ENCODE assay signal across 30 mouse cellular contexts in genomic region chr12:52429935-52430334, GRCm38 (mm10).
DNase-seq lines count a peak whose midpoint lies in the region; ATAC-seq and TF ChIP-seq lines count a peak whose summit lies in the region.
"Had no signal": no experiment of that assay in that cellular context is flagged by ENCODE, and none has a peak within 500 bp of the region (broad histone marks: within the 10 kb centered on the region; RNA-seq: fewer than 3 reads in every experiment).

No protein-coding gene starts in this region.

- H3K9me3 ChIP-seq in midbrain, postnatal 0 days (ENCODE audit: low read length), result no peaks in the 10 kb centered on the region
- H3K9me3 ChIP-seq in midbrain, embryonic 15.5 days, result no peaks in the 10 kb centered on the region
- H3K9me3 ChIP-seq: forebrain, embryonic 12.5 days; hindbrain, embryonic 15.5 days; intestine, embryonic 15.5 days; liver, embryonic 12.5 days had no signal

- H3K27me3 ChIP-seq in midbrain, postnatal 0 days (ENCODE audit: insufficient read depth, low read length), result no peaks in the 10 kb centered on the region
- H3K27me3 ChIP-seq in midbrain, embryonic 15.5 days (replicated peaks), result no peaks in the 10 kb centered on the region
- H3K27me3 ChIP-seq: forebrain, embryonic 12.5 days; hindbrain, embryonic 15.5 days; intestine, embryonic 15.5 days; liver, embryonic 12.5 days had no signal

- TF ChIP-seq CTCF in midbrain, postnatal 0 days (IDR thresholded peaks at IDR 0.05), result no peak

- DNase-seq in frontal cortex, postnatal 36 days (ENCODE audit: low spot score in 2 of 2), result no peak
- DNase-seq in layer of hippocampus, adult 9-11 months, result peak; percentile 20
- no peak for DNase-seq in layer of hippocampus, adult 9-10 months (ENCODE audit: low spot score)
- peak; percentile 42 for DNase-seq in midbrain, postnatal 0 days (ENCODE audit: low spot score)
- DNase-seq in heart, postnatal 25 days (ENCODE audit: low spot score), result no peak
- DNase-seq: adrenal gland, adult 2 months; adrenal gland, postnatal 36 days; cerebellum, adult 2 months; cerebellum, postnatal 14 days; gastrocnemius, adult 2 months; gastrocnemius, postnatal 36 days; heart, adult 18-20 months; heart, postnatal 4 days; kidney, adult 2 months; kidney, postnatal 36 days; liver, postnatal 0 days; lung, postnatal 36 days; retina, postnatal 1 day; spleen, adult 18-20 months; thymus, postnatal 14 days had no signal

- intact Hi-C loops in heart, postnatal 25 days (cut with DNase I), result no loop called here

- no peak overlapping the region for H3K4me3 ChIP-seq in midbrain, postnatal 0 days (ENCODE audit: low read depth, low read length)
- H3K4me3 ChIP-seq in midbrain, embryonic 15.5 days, result no peak overlapping the region
- H3K4me3 ChIP-seq: erythroblast, embryonic 14.5 days; forebrain, embryonic 12.5 days; gastrocnemius, adult 2 months; hindbrain, embryonic 15.5 days; intestine, embryonic 15.5 days; liver, embryonic 12.5 days had no signal

- H3K4me2 ChIP-seq in midbrain, postnatal 0 days (ENCODE audit: low read depth, low read length, poor library complexity, severe bottlenecking), result no peak overlapping the region
- no peak overlapping the region for H3K4me2 ChIP-seq in midbrain, embryonic 15.5 days
- H3K4me2 ChIP-seq: forebrain, embryonic 12.5 days; heart, embryonic 11.5 days; hindbrain, embryonic 15.5 days; intestine, embryonic 15.5 days; liver, embryonic 12.5 days; midbrain, embryonic 11.5 days had no signal

- H3K36me3 ChIP-seq in midbrain, postnatal 0 days (ENCODE audit: insufficient read depth, low read length), result no peaks in the 10 kb centered on the region
- no peaks in the 10 kb centered on the region for H3K36me3 ChIP-seq in midbrain, embryonic 15.5 days (replicated peaks)
- H3K36me3 ChIP-seq: forebrain, embryonic 12.5 days; hindbrain, embryonic 15.5 days; intestine, embryonic 15.5 days; liver, embryonic 12.5 days had no signal

- H3K4me1 ChIP-seq in midbrain, postnatal 0 days (ENCODE audit: insufficient read depth, low read length), result peaks cover 2% of the 10 kb centered on the region; the same call in 1 of the 2 replicates
- peaks cover 3% of the 10 kb centered on the region; the same call in 1 of the 2 replicates for H3K4me1 ChIP-seq in midbrain, embryonic 15.5 days
- H3K4me1 ChIP-seq: liver, embryonic 12.5 days had no signal

- WGBS in midbrain, postnatal 0 days, result 76% methylated on average over 5 of the region's 5 CpGs
- WGBS in midbrain, embryonic 15.5 days, result 68% methylated on average over 5 of the region's 5 CpGs

- peak; percentile 25; the same call in 1 of the 2 replicates for ATAC-seq in frontal cortex, adult (ENCODE audit: low TSS enrichment)
- no peak for ATAC-seq in midbrain, postnatal 0 days (ENCODE audit: low FRiP score)
- no peak for ATAC-seq in midbrain, embryonic 15.5 days (replicated peaks)
- ATAC-seq: CD4-positive, CD25-positive, alpha-beta regulatory T cell, adult 4 months; intestine, embryonic 15.5 days; liver, embryonic 12.5 days; liver, postnatal 0 days had no signal

- H3K27ac ChIP-seq in midbrain, postnatal 0 days (ENCODE audit: low read depth, low read length), result no peak overlapping the region
- no peak overlapping the region for H3K27ac ChIP-seq in midbrain, embryonic 15.5 days
- H3K27ac ChIP-seq: forebrain, embryonic 12.5 days; gastrocnemius, adult 2 months; hindbrain, embryonic 15.5 days; intestine, embryonic 15.5 days; liver, embryonic 12.5 days had no signal

- no peak overlapping the region for H3K9ac ChIP-seq in midbrain, postnatal 0 days (replicated peaks; ENCODE audit: low read length, poor library complexity, severe bottlenecking)
- H3K9ac ChIP-seq in midbrain, embryonic 15.5 days, result no peak overlapping the region
- H3K9ac ChIP-seq: forebrain, embryonic 12.5 days; hindbrain, embryonic 15.5 days; intestine, embryonic 15.5 days; liver, embryonic 12.5 days; liver, postnatal 0 days had no signal

Comparison
In these comparisons a context has a peak if more than half of its experiments do, and no peak if none do; other contexts are left out.
1. DNase-seq: peak in layer of hippocampus, adult 9-11 months (single experiment) and midbrain, postnatal 0 days (single experiment); none in frontal cortex, postnatal 36 days (0 of 2), layer of hippocampus, adult 9-10 months (single experiment) and heart, postnatal 25 days (single experiment).